Mouse (Mus musculus) embryo, embryonic 10.5 days (tissue): ENCODE data around the gene Tuba1b.
"Not testable (repeated sequence)": the region's sequence is repeated elsewhere in the genome, so short reads cannot be mapped to it uniquely, and the experiment has no call there.

Experiments
- DNase-seq: peaks from one replicate; pipeline ENCODE4 v3.0.0-alpha.2; 2015; ENCODE audit warnings: low spot score

Tuba1b gene

GRCm38 (mm10) chr15:98922581-98922980, 11.8 kb downstream of the Tuba1b start:
- no peak for DNase-seq

- no peak for DNase-seq
Measured at GRCm38 (mm10) chr15:98921510-98921909, 12.9 kb downstream of the Tuba1b start.

GRCm38 (mm10) chr15:98918499-98918895, 15.9 kb downstream of the Tuba1b start:
- not testable (repeated sequence) for DNase-seq

GRCm38 (mm10) chr15:98917538-98918498, 16.5 kb downstream of the Tuba1b start, which contains the start of gene Lmbr1l:
Lmbr1l (minus strand) TSS chr15:98918231.
- peak; percentile 100 for DNase-seq

GRCm38 (mm10) chr15:98917091-98917490, 17.3 kb downstream of the Tuba1b start:
- DNase-seq: peak; percentile 58

- DNase-seq: no peak
Measured at GRCm38 (mm10) chr15:98916016-98916415, 18.3 kb downstream of the Tuba1b start.

- DNase-seq: no peak
Measured at GRCm38 (mm10) chr15:98914903-98915302, 19.5 kb downstream of the Tuba1b start.

- DNase-seq: peak; percentile 88
Measured at GRCm38 (mm10) chr15:98904692-98905091, 29.7 kb downstream of the Tuba1b start.

- DNase-seq: no peak
Measured at GRCm38 (mm10) chr15:98902600-98902999, 31.8 kb downstream of the Tuba1b start.

- DNase-seq: no peak
Measured at GRCm38 (mm10) chr15:98901530-98901929, 32.8 kb downstream of the Tuba1b start.

GRCm38 (mm10) chr15:98897928-98898800, 36.2 kb downstream of the Tuba1b start, which contains the start of gene Dhh:
Dhh (minus strand) TSS chr15:98898540.
- peak; percentile 63 for DNase-seq

GRCm38 (mm10) chr15:98897495-98897894, 36.9 kb downstream of the Tuba1b start:
- DNase-seq: peak; percentile 13

GRCm38 (mm10) chr15:98895635-98896589, 38.5 kb downstream of the Tuba1b start:
- peak; percentile 79 for DNase-seq

GRCm38 (mm10) chr15:98894746-98895634, 39.4 kb downstream of the Tuba1b start:
- DNase-seq: peak; percentile 52

- peak; percentile 45 for DNase-seq
Measured at GRCm38 (mm10) chr15:98893940-98894745, 40.2 kb downstream of the Tuba1b start, which contains the start of gene Rhebl1. Rhebl1 (minus strand) TSS chr15:98894540.

- DNase-seq: peak; percentile 14
Measured at GRCm38 (mm10) chr15:98893036-98893435, 41.3 kb downstream of the Tuba1b start.

GRCm38 (mm10) chr15:98891907-98892606, 42.3 kb downstream of the Tuba1b start:
- DNase-seq: peak; percentile 90

GRCm38 (mm10) chr15:98891198-98891742, 43.1 kb downstream of the Tuba1b start:
- peak; percentile 39 for DNase-seq
